Mouse (Mus musculus): ENCODE measurements around the gene Atf3. TPM values are rescaled to one million over a fixed set of nuclear protein-coding genes. Genes with fewer than 3 reads are reported as not detected.

The Atf3 gene
- 2.6 and 2.9 TPM in 2 replicates for polyA plus RNA-seq (2015; fragmentation: Nextera tagmentation; extraction: Ambion mirVana)

DNA sequence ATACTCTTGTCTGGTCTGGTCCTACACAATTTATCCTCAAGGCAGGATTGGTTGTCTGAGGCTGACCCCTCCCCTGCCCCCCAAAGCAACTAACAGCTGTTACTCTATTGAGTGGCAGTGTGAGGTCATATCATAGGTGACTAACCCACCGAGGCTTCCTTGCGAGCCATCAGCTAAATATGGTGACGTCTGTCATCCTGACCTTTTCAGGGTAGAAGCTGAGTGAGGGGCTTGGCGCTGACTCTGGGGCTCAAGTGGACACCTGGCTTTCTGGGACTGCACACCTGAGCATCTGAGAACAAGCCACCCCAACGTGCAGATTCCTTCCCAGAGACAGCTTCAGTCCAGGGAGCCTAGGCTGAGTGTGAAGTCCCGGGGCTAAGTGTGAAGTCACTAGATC lies at the start of gene Atf3:
Atf3 (minus strand) TSS at position 101 of the 400 bp plus-strand sequence.
- Histone ChIP-seq H3K36me3 (no peaks in the 10 kb centered on the region), H3K27ac (no peak within 1 kb of the TSS), H3K9ac (no peak within 1 kb of the TSS), H3K9me3 (no peaks in the 10 kb centered on the region), H3K4me2 (no peak within 1 kb of the TSS), H3K4me3 (no peak within 1 kb of the TSS), H3K27me3 (no peaks in the 10 kb centered on the region), H3K4me1 (peaks cover 5% of the 10 kb centered on the region)
- WGBS: 72% methylated on average over 6 of the region's 6 CpGs
- no peak for ATAC-seq (ENCODE audit: insufficient number of reproducible peaks, insufficient read depth, low FRiP score, low TSS enrichment, low read depth)

DNA sequence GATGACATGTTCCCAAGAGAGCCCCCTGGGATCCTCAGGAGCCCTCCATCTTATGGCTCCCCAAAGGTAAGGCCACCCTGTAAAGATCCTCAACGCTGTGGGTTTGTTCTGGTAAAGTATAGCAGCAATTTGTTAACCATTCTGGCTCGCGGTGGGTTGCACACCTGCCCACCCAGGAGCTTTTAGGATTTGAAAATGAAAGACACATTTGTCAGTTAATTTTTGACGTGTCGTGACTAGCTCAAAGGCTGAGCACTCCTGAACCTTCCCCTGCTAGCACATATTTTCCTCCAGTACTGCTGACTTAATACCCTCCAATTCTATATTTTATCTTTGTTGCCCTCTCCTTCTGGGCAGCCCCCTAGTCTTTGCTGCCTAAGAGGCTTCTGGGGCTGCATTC lies 49.3 kb upstream of the Atf3 start:
- WGBS: 70% methylated on average over 5 of the region's 5 CpGs
- Histone ChIP-seq H3K27me3 (no peaks in the 10 kb centered on the region), H3K4me3 (no peak overlapping the region), H3K36me3 (no peaks in the 10 kb centered on the region), H3K9ac (no peak overlapping the region), H3K4me1 (peaks cover 5% of the 10 kb centered on the region; the same call in 1 of the 2 replicates), H3K4me2 (no peak overlapping the region), H3K9me3 (no peaks in the 10 kb centered on the region), H3K27ac (no peak overlapping the region)
- no peak for ATAC-seq (ENCODE audit: insufficient number of reproducible peaks, insufficient read depth, low FRiP score, low TSS enrichment, low read depth)

- ATAC-seq (ENCODE audit: insufficient number of reproducible peaks, insufficient read depth, low FRiP score, low TSS enrichment, low read depth): no peak
- WGBS: 88% methylated on average over 5 of the region's 5 CpGs
These were observed 45.6 kb upstream of the Atf3 start for GRCm38 (mm10) chr1:191263471-191263870.

GRCm38 (mm10) chr1:191261861-191262260 lies 44.0 kb upstream of the Atf3 start:
- ATAC-seq (ENCODE audit: insufficient number of reproducible peaks, insufficient read depth, low FRiP score, low TSS enrichment, low read depth): no peak
- Histone ChIP-seq H3K9ac (no peak overlapping the region), H3K27ac (no peak overlapping the region), H3K4me1 (peaks cover 21% of the 10 kb centered on the region), H3K4me3 (no peak overlapping the region), H3K4me2 (no peak overlapping the region), H3K9me3 (no peaks in the 10 kb centered on the region), H3K36me3 (no peaks in the 10 kb centered on the region), H3K27me3 (no peaks in the 10 kb centered on the region)
- WGBS: 12% methylated on average over 6 of the region's 6 CpGs

More at GRCm38 (mm10) chr1:191263471-191263870, 45.6 kb upstream of the Atf3 start:
- no peak overlapping the region for H3K4me2 ChIP-seq
- no peaks in the 10 kb centered on the region for H3K9me3 ChIP-seq
- no peak overlapping the region for H3K27ac ChIP-seq
- H3K27me3 ChIP-seq: no peaks in the 10 kb centered on the region
- H3K4me3 ChIP-seq: no peak overlapping the region
- H3K9ac ChIP-seq: no peak overlapping the region
- peaks cover 22% of the 10 kb centered on the region for H3K4me1 ChIP-seq
- H3K36me3 ChIP-seq: no peaks in the 10 kb centered on the region

- 67% methylated on average over 5 of the region's 5 CpGs for WGBS
- ATAC-seq (ENCODE audit: insufficient number of reproducible peaks, insufficient read depth, low FRiP score, low TSS enrichment, low read depth): no peak
- H3K4me1 ChIP-seq: peaks cover 21% of the 10 kb centered on the region
- no peaks in the 10 kb centered on the region for H3K27me3 ChIP-seq
- H3K9me3 ChIP-seq: no peaks in the 10 kb centered on the region
- H3K36me3 ChIP-seq: no peaks in the 10 kb centered on the region
- no peak overlapping the region for H3K4me3 ChIP-seq
- H3K4me2 ChIP-seq: no peak overlapping the region
- no peak overlapping the region for H3K27ac ChIP-seq
- H3K9ac ChIP-seq: no peak overlapping the region
These were observed 41.8 kb upstream of the Atf3 start for GRCm38 (mm10) chr1:191259661-191260060.

DNA sequence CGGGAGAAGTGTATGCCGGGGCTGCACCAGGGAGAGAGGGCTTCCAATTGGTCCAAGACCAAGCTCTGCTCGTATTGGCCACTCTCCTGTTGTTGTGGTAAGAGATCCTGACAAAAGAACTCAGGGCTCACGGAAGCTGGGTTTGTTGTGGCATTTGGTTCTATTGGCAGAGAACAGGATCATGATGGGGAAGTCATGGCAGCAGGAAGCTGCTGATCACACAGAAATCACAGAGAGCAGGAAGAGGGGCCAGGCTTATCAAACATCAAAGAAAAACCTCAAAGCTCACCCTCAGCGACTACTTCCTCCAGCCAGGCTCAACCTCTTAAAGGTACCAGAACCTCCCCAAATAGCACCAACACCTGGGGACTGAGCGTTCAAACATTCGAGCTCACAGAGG lies 41.3 kb upstream of the Atf3 start:
- WGBS: 25% methylated on average over 7 of the region's 7 CpGs
- H3K36me3 ChIP-seq: no peaks in the 10 kb centered on the region
- H3K9me3 ChIP-seq: no peaks in the 10 kb centered on the region
- no peaks in the 10 kb centered on the region for H3K27me3 ChIP-seq
- no peak overlapping the region for H3K27ac ChIP-seq
- H3K4me2 ChIP-seq: peak overlapping the region; percentile 7; the same call in 1 of the 2 replicates
- H3K4me1 ChIP-seq: peaks cover 21% of the 10 kb centered on the region
- no peak overlapping the region; the same call in 1 of the 2 replicates for H3K9ac ChIP-seq
- no peak for ATAC-seq (ENCODE audit: insufficient number of reproducible peaks, insufficient read depth, low FRiP score, low TSS enrichment, low read depth)
- H3K4me3 ChIP-seq: no peak overlapping the region

GRCm38 (mm10) chr1:191258521-191258920 lies 40.7 kb upstream of the Atf3 start:
- WGBS: 52% methylated on average over 3 of the region's 3 CpGs
- H3K27ac ChIP-seq: no peak overlapping the region
- no peaks in the 10 kb centered on the region for H3K9me3 ChIP-seq
- ATAC-seq (ENCODE audit: insufficient number of reproducible peaks, insufficient read depth, low FRiP score, low TSS enrichment, low read depth): no peak
- no peak overlapping the region for H3K9ac ChIP-seq
- H3K27me3 ChIP-seq: no peaks in the 10 kb centered on the region
- H3K4me3 ChIP-seq: no peak overlapping the region
- no peaks in the 10 kb centered on the region for H3K36me3 ChIP-seq
- H3K4me2 ChIP-seq: no peak overlapping the region
- peaks cover 25% of the 10 kb centered on the region for H3K4me1 ChIP-seq

GRCm38 (mm10) chr1:191257981-191258380 lies 40.1 kb upstream of the Atf3 start:
- no peak overlapping the region for H3K4me3 ChIP-seq
- no peak overlapping the region for H3K27ac ChIP-seq
- 55% methylated on average over 2 of the region's 2 CpGs for WGBS
- no peaks in the 10 kb centered on the region for H3K27me3 ChIP-seq
- no peak overlapping the region for H3K9ac ChIP-seq
- no peaks in the 10 kb centered on the region for H3K9me3 ChIP-seq
- H3K4me1 ChIP-seq: peaks cover 25% of the 10 kb centered on the region
- ATAC-seq (ENCODE audit: insufficient number of reproducible peaks, insufficient read depth, low FRiP score, low TSS enrichment, low read depth): no peak
- H3K4me2 ChIP-seq: no peak overlapping the region
- H3K36me3 ChIP-seq: no peaks in the 10 kb centered on the region

DNA sequence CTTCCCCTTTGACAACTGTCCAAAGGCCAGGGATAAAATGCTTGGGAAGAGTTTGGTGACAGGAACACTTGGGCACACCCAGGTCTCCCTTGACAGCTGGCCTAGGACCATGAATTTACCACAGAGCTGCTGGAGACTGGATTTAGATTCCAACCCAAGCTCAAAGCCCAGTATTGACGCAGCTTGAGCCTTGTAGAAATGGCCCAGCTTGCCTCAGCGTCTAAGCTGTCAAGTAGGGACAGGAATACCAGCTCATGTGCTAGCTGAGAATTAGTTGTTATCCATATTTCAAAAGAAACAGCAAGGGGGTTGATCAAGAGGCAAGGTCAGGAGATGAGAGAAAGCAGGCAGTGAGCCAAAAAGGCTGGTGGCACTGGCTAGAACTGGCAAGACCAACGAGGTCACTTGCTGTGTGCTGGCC lies 39.5 kb upstream of the Atf3 start:
- H3K27ac ChIP-seq: no peak overlapping the region
- no peak for ATAC-seq (ENCODE audit: insufficient number of reproducible peaks, insufficient read depth, low FRiP score, low TSS enrichment, low read depth)

DNA sequence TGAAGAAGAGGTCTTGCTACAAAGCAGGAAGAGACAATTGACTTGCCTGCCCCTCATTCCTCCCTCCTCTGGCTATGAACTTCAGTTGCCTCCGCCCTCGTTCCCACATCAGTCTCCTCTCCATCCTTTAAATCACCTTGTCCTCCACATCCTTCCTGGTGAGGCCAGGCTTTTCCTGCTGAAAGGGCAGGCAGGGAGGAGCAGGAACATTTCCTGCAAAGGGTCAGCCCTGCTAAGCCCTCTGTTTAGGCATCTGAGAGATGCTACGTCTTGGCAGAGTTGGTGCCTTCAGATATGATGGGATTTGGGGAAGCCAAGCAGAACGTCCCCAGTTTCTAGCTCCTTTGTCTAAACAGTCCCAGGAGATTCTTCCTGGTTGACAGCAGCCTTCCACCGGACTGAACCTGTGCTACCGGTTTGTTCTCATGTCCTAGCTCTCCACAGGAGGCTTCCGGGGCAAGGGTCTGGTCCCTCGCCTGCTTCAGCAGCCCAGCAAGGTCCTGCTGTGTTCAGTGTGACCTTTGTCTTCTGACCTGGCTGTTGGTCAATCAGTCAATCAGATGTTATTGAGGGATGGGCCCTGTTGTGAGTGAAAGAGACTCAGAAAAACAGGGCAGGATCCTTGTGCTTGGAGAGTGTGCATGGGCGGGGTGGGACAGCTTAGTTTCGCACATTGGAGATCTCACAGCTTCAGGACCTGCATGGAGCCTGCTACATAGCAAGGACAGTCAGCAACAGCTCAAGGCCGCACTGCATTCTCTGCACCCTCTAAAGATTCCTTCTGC lies 38.9 kb upstream of the Atf3 start:
- H3K9me3 ChIP-seq: no peaks in the 10 kb centered on the region
- WGBS: 55% methylated on average over 11 of the region's 11 CpGs

More for the DNA sequence above, 39.5 kb upstream of the Atf3 start:
- Histone ChIP-seq H3K9ac (no peak overlapping the region), H3K4me3 (no peak overlapping the region), H3K4me2 (no peak overlapping the region), H3K36me3 (no peaks in the 10 kb centered on the region), H3K9me3 (no peaks in the 10 kb centered on the region), H3K27me3 (no peaks in the 10 kb centered on the region), H3K4me1 (peaks cover 25% of the 10 kb centered on the region)
- WGBS: 73% methylated on average over 3 of the region's 3 CpGs

DNA sequence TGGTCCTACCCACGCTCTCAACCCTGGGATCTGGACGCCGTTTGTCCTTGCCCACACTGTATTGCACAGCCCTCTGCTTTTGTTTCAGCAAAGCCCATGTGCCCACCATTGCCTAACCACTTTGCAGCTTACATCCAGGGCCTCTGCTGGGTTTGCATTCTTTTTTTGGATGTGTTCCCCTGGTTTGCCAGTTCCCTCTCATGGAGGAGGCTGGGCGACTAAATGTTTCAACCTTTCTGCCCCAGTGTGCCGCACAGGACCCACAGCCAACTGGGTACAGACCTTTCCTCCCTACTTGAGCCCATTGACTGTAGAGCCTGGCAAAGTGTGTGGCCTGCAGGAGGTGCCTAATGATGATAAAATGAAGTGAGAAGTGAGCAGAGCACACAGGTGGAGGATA lies 38.3 kb upstream of the Atf3 start:
- Histone ChIP-seq H3K36me3 (no peaks in the 10 kb centered on the region), H3K4me1 (peaks cover 19% of the 10 kb centered on the region), H3K4me2 (no peak overlapping the region), H3K27me3 (no peaks in the 10 kb centered on the region), H3K9me3 (no peaks in the 10 kb centered on the region), H3K9ac (no peak overlapping the region), H3K27ac (no peak overlapping the region), H3K4me3 (no peak overlapping the region)
- WGBS: 86% methylated on average over 5 of the region's 5 CpGs
- ATAC-seq (ENCODE audit: insufficient number of reproducible peaks, insufficient read depth, low FRiP score, low TSS enrichment, low read depth): no peak

More for the DNA sequence above, 38.9 kb upstream of the Atf3 start:
- no peaks in the 10 kb centered on the region for H3K36me3 ChIP-seq
- no peak overlapping the region for H3K4me3 ChIP-seq
- H3K27ac ChIP-seq: no peak overlapping the region
- H3K4me1 ChIP-seq: peaks cover 20% of the 10 kb centered on the region
- ATAC-seq (ENCODE audit: insufficient number of reproducible peaks, insufficient read depth, low FRiP score, low TSS enrichment, low read depth): no peak
- H3K9ac ChIP-seq: no peak overlapping the region
- no peak overlapping the region for H3K4me2 ChIP-seq
- H3K27me3 ChIP-seq: no peaks in the 10 kb centered on the region

DNA sequence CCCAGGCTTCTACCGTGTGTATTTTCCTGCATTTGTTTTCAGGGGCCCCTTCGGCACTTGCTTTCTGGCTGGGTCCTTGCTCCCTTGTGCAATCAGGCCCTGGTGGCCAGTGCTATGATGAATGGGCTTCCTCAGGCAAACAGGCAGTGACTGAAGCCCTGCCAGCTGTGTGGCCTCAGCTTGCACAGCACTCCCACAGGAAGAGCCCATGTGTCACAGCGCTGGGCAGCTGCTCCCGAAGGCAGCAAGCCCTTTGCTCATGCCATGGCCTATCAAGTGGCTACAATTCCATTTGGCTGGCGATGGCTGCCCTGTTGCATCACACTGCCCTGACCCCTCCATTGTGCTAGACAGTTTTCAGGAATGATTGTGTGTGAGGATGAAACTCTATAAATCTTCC lies 36.6 kb upstream of the Atf3 start:
- no peaks in the 10 kb centered on the region for H3K27me3 ChIP-seq
- H3K9me3 ChIP-seq: no peaks in the 10 kb centered on the region
- H3K9ac ChIP-seq: no peak overlapping the region
- H3K36me3 ChIP-seq: no peaks in the 10 kb centered on the region
- peaks cover 14% of the 10 kb centered on the region for H3K4me1 ChIP-seq
- H3K4me3 ChIP-seq: no peak overlapping the region
- 82% methylated on average over 5 of the region's 5 CpGs for WGBS
- H3K27ac ChIP-seq: no peak overlapping the region
- no peak overlapping the region for H3K4me2 ChIP-seq
- ATAC-seq (ENCODE audit: insufficient number of reproducible peaks, insufficient read depth, low FRiP score, low TSS enrichment, low read depth): no peak
